Mouse (Mus musculus) heart, postnatal 0 days (tissue): ENCODE results near the gene Psg21.
"Not testable (repeated sequence)": the region's sequence is repeated elsewhere in the genome, so short reads cannot be mapped to it uniquely, and the experiment has no call there.

Source experiments
- CTCF ChIP-seq: IDR thresholded peaks from 2 replicates; pipeline ENCODE4 v1.5.1; 2016; ENCODE audit warnings: antibody characterized with exemption, control low read depth, low read depth
- EP300 ChIP-seq: IDR thresholded peaks from 2 replicates; pipeline ENCODE4 v1.6.1; 2016; ENCODE audit warnings: antibody characterized with exemption, low read depth

DNA sequence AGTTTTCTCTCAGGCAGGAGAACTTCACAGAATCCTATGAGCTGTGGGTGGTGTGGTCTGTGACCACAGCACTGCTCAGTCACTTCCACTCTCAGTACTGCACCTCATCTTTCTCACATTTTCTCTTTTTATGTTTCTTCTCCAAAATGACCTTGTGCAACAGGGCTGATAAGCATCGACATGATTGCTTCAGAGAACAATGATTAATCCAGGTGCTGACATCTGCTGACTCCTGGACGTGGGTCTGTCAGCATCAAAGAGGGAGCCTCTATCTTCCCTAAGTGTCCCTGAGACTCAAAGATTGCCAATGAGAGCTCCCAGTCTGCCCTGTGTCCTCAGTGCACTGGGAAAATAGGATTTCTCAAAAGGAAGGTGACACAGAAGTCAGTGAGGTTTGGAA is 40.1 kb downstream of the Psg21 start, which contains the start of gene Psg23:
- TF ChIP-seq CTCF, EP300: not testable (repeated sequence)
